Mouse (Mus musculus): ENCODE data around the gene Tmem53. TPM values are rescaled to one million over a fixed set of nuclear protein-coding genes. Genes with fewer than 3 reads are reported as not detected.

Tmem53 gene
- polyA plus RNA-seq, 2 experiments: 2.4 to 6.7 TPM

DNA sequence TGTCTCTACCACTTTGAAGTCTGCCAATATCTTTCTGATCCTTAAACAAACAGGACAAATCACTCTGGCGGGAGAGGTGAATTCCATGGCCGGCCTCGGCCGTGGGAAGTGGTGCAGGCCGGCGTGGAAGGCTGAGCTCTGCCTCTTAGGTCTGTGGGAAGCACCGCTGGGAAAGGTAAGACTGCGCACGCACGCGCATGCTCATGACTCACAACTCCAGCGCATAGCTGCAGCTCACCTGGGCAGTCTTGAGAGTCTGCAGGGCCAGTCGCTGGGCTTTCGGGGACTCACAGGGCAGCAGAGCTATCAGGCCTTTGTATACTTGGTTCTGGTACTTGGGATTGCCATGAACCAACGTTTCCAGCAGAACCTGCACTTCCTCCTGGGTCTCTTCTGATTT is 22.2 kb upstream of the Tmem53 start:
- TF ChIP-seq EP300 (IDR thresholded peaks at IDR 0.05; ENCODE audit: low read depth) (no peak), CTCF (IDR thresholded peaks at IDR 0.05; ENCODE audit: low read depth) (no peak)
- ATAC-seq (ENCODE audit: insufficient read depth): no peak
- WGBS (ENCODE audit: insufficient replicate concordance): 67% methylated on average over 15 of the region's 15 CpGs
- no peaks in the 10 kb centered on the region for H3K36me3 ChIP-seq (replicated peaks; ENCODE audit: control insufficient read depth, insufficient read depth, low read depth)
- no peak overlapping the region for H3K27ac ChIP-seq
- H3K4me3 ChIP-seq (ENCODE audit: insufficient read depth in 1 of 2, low read depth in 2 of 2, low read length in 2 of 2): no peak overlapping the region
- no peaks in the 10 kb centered on the region for H3K9me3 ChIP-seq (ENCODE audit: control insufficient read depth, low read length)
- no peaks in the 10 kb centered on the region for H3K27me3 ChIP-seq (ENCODE audit: control insufficient read depth, insufficient read depth, low read length)
- no peak overlapping the region for H3K4me2 ChIP-seq (ENCODE audit: low read depth)
- DNase-seq (ENCODE audit: low read depth in 3 of 3, low spot score in 3 of 3): no peak
- H3K9ac ChIP-seq (replicated peaks): no peak overlapping the region
- H3K4me1 ChIP-seq (replicated peaks; ENCODE audit: control insufficient read depth in 2 of 2, insufficient read depth in 2 of 2, low read length in 1 of 2): no peaks in the 10 kb centered on the region

- Histone ChIP-seq H3K9ac (replicated peaks) (no peak overlapping the region), H3K9me3 (ENCODE audit: control insufficient read depth, low read length) (no peaks in the 10 kb centered on the region), H3K4me2 (ENCODE audit: low read depth) (no peak overlapping the region), H3K36me3 (replicated peaks; ENCODE audit: control insufficient read depth, insufficient read depth, low read depth) (no peaks in the 10 kb centered on the region), H3K27me3 (ENCODE audit: control insufficient read depth, insufficient read depth, low read length) (no peaks in the 10 kb centered on the region), H3K4me1 (replicated peaks; ENCODE audit: control insufficient read depth in 2 of 2, insufficient read depth in 2 of 2, low read length in 1 of 2) (no peaks in the 10 kb centered on the region), H3K27ac (no peak overlapping the region), H3K4me3 (ENCODE audit: insufficient read depth in 1 of 2, low read depth in 2 of 2, low read length in 2 of 2) (no peak overlapping the region)
- ATAC-seq (ENCODE audit: insufficient read depth) (no peak), DNase-seq (ENCODE audit: low read depth in 3 of 3, low spot score in 3 of 3) (no peak)
- WGBS (ENCODE audit: insufficient replicate concordance): 46% methylated on average over 10 of the region's 10 CpGs
- peak; percentile 80 for TF ChIP-seq CTCF (IDR thresholded peaks at IDR 0.05; ENCODE audit: low read depth)
- no peak for TF ChIP-seq EP300 (IDR thresholded peaks at IDR 0.05; ENCODE audit: low read depth)
Measured at GRCm38 (mm10) chr4:117230331-117230730, 21.4 kb upstream of the Tmem53 start.

- no peak overlapping the region for H3K4me3 ChIP-seq (ENCODE audit: insufficient read depth in 1 of 2, low read depth in 2 of 2, low read length in 2 of 2)
- H3K9ac ChIP-seq (replicated peaks): no peak overlapping the region
- H3K4me1 ChIP-seq (replicated peaks; ENCODE audit: control insufficient read depth in 2 of 2, insufficient read depth in 2 of 2, low read length in 1 of 2): no peaks in the 10 kb centered on the region
- H3K27me3 ChIP-seq (ENCODE audit: control insufficient read depth, insufficient read depth, low read length): no peaks in the 10 kb centered on the region
- ATAC-seq (ENCODE audit: insufficient read depth): peak; percentile 48; the same call in 1 of the 2 replicates
- no peak overlapping the region for H3K4me2 ChIP-seq (ENCODE audit: low read depth)
- peak in 1 of 3 experiments; percentile 22 for DNase-seq (ENCODE audit: low read depth in 3 of 3, low spot score in 3 of 3)
- no peaks in the 10 kb centered on the region for H3K9me3 ChIP-seq (ENCODE audit: control insufficient read depth, low read length)
- no peak overlapping the region for H3K27ac ChIP-seq
- TF ChIP-seq EP300 (IDR thresholded peaks at IDR 0.05; ENCODE audit: low read depth) (no peak), CTCF (IDR thresholded peaks at IDR 0.05; ENCODE audit: low read depth) (no peak)
- H3K36me3 ChIP-seq (replicated peaks; ENCODE audit: control insufficient read depth, insufficient read depth, low read depth): no peaks in the 10 kb centered on the region
- 61% methylated on average over 2 of the region's 2 CpGs for WGBS (ENCODE audit: insufficient replicate concordance)
Measured at GRCm38 (mm10) chr4:117231208-117231607, 20.5 kb upstream of the Tmem53 start.

GRCm38 (mm10) chr4:117234166-117234741 is 17.5 kb upstream of the Tmem53 start:
- Histone ChIP-seq H3K4me3 (ENCODE audit: insufficient read depth in 1 of 2, low read depth in 2 of 2, low read length in 2 of 2) (no peak overlapping the region), H3K9me3 (ENCODE audit: control insufficient read depth, low read length) (no peaks in the 10 kb centered on the region), H3K36me3 (replicated peaks; ENCODE audit: control insufficient read depth, insufficient read depth, low read depth) (no peaks in the 10 kb centered on the region), H3K4me1 (replicated peaks; ENCODE audit: control insufficient read depth in 2 of 2, insufficient read depth in 2 of 2, low read length in 1 of 2) (no peaks in the 10 kb centered on the region), H3K9ac (replicated peaks) (no peak overlapping the region), H3K4me2 (ENCODE audit: low read depth) (no peak overlapping the region), H3K27ac (no peak overlapping the region), H3K27me3 (ENCODE audit: control insufficient read depth, insufficient read depth, low read length) (no peaks in the 10 kb centered on the region)
- DNase-seq (ENCODE audit: low read depth in 3 of 3, low spot score in 3 of 3) (no peak), ATAC-seq (ENCODE audit: insufficient read depth) (no peak)
- 51% methylated on average over 7 of the region's 7 CpGs for WGBS (ENCODE audit: insufficient replicate concordance)
- TF ChIP-seq CTCF (IDR thresholded peaks at IDR 0.05; ENCODE audit: low read depth): no peak
- no peak for TF ChIP-seq EP300 (IDR thresholded peaks at IDR 0.05; ENCODE audit: low read depth)

GRCm38 (mm10) chr4:117235822-117236221 is 15.9 kb upstream of the Tmem53 start:
- ATAC-seq (ENCODE audit: insufficient read depth): no peak
- Histone ChIP-seq H3K4me1 (replicated peaks; ENCODE audit: control insufficient read depth in 2 of 2, insufficient read depth in 2 of 2, low read length in 1 of 2) (no peaks in the 10 kb centered on the region), H3K4me2 (ENCODE audit: low read depth) (no peak overlapping the region), H3K4me3 (ENCODE audit: insufficient read depth in 1 of 2, low read depth in 2 of 2, low read length in 2 of 2) (no peak overlapping the region), H3K27me3 (ENCODE audit: control insufficient read depth, insufficient read depth, low read length) (no peaks in the 10 kb centered on the region), H3K36me3 (replicated peaks; ENCODE audit: control insufficient read depth, insufficient read depth, low read depth) (no peaks in the 10 kb centered on the region), H3K9me3 (ENCODE audit: control insufficient read depth, low read length) (no peaks in the 10 kb centered on the region), H3K9ac (replicated peaks) (no peak overlapping the region), H3K27ac (no peak overlapping the region)
- 56% methylated on average over 4 of the region's 4 CpGs for WGBS (ENCODE audit: insufficient replicate concordance)
- TF ChIP-seq CTCF (IDR thresholded peaks at IDR 0.05; ENCODE audit: low read depth) (no peak), EP300 (IDR thresholded peaks at IDR 0.05; ENCODE audit: low read depth) (no peak)
- DNase-seq (ENCODE audit: low read depth in 3 of 3, low spot score in 3 of 3): no peak

All from liver, embryonic 14.5 days (tissue).